Mouse (Mus musculus): ENCODE results near the gene Gucy1a1.

GRCm38 (mm10) chr3:82067830-82068229 lies 77.8 kb downstream of the Gucy1a1 start:
- TF ChIP-seq POLR2A (IDR thresholded peaks at IDR 0.05; ENCODE audit: control insufficient read depth, extremely low read depth, insufficient read depth, low read length, poor library complexity) (no peak), CTCF (IDR thresholded peaks at IDR 0.05; ENCODE audit: borderline replicate concordance, control insufficient read depth, extremely low read depth, insufficient read depth, low read length, poor library complexity) (no peak)
